Mouse (Mus musculus): Measurements from ENCODE around the gene Tardbp. TPM values are rescaled to one million over a fixed set of nuclear protein-coding genes. Genes with fewer than 3 reads are reported as not detected.
A peak's percentile ranks its signal among the peaks of the same experiment; 100 is the strongest.

Tardbp gene
- total RNA-seq (2021) = 100 to 1,000 TPM; 178 to 201 TPM
- long read RNA-seq, experiment 1, full-length matches to known transcripts = 23 of 45 reads
- long read RNA-seq, experiment 1, partial matches to known transcripts = 3 of 45 reads
- long read RNA-seq, experiment 1, other reads (novel, unspliced or antisense) = 19 of 45 reads
- long read RNA-seq, experiment 2, full-length matches to known transcripts = 19 of 36 reads
- long read RNA-seq, experiment 2, partial matches to known transcripts = 5 of 36 reads
- long read RNA-seq, experiment 2, other reads (novel, unspliced or antisense) = 12 of 36 reads

GRCm38 (mm10) chr4:148626623-148627185 lies at the start of gene Tardbp:
Tardbp (minus strand) TSS chr4:148627019.
- intact Hi-C loops (cut with DNase I) = no loop called here

GRCm38 (mm10) chr4:148676188-148676960 lies 49.6 kb upstream of the Tardbp start:
- DNase-seq (ENCODE audit: low spot score in 2 of 2) = peak; percentile 22 to 40
- intact Hi-C loops (cut with DNase I) = no loop called here

More at GRCm38 (mm10) chr4:148626623-148627185, at the start of gene Tardbp:
- peak; percentile 96 for DNase-seq (ENCODE audit: low spot score in 2 of 2)

GRCm38 (mm10) chr4:148675043-148675442 lies 48.2 kb upstream of the Tardbp start:
- DNase-seq (ENCODE audit: low spot score in 2 of 2) = no peak
- intact Hi-C loops (cut with DNase I) = no loop called here

GRCm38 (mm10) chr4:148671230-148671947 lies 44.6 kb upstream of the Tardbp start:
- no peak for DNase-seq (ENCODE audit: low spot score in 2 of 2)
- intact Hi-C loops (cut with DNase I) = no loop called here

GRCm38 (mm10) chr4:148667006-148667755 lies 40.4 kb upstream of the Tardbp start:
- intact Hi-C loops (cut with DNase I) = no loop called here

GRCm38 (mm10) chr4:148664021-148664420 lies 37.2 kb upstream of the Tardbp start:
- no peak for DNase-seq (ENCODE audit: low spot score in 2 of 2)
- intact Hi-C loops (cut with DNase I) = no loop called here

More at GRCm38 (mm10) chr4:148667006-148667755, 40.4 kb upstream of the Tardbp start:
- no peak for DNase-seq (ENCODE audit: low spot score in 2 of 2)

GRCm38 (mm10) chr4:148663326-148663725 lies 36.5 kb upstream of the Tardbp start:
- intact Hi-C loops (cut with DNase I) = no loop called here
- no peak for DNase-seq (ENCODE audit: low spot score in 2 of 2)

GRCm38 (mm10) chr4:148662168-148662965 lies 35.5 kb upstream of the Tardbp start:
- DNase-seq (ENCODE audit: low spot score in 2 of 2) = peak; percentile 61 to 70
- intact Hi-C loops (cut with DNase I) = no loop called here

GRCm38 (mm10) chr4:148660174-148660573 lies 33.4 kb upstream of the Tardbp start:
- intact Hi-C loops (cut with DNase I) = no loop called here
- no peak for DNase-seq (ENCODE audit: low spot score in 2 of 2)

GRCm38 (mm10) chr4:148657776-148658175 lies 31.0 kb upstream of the Tardbp start:
- intact Hi-C loops (cut with DNase I) = no loop called here

GRCm38 (mm10) chr4:148656691-148657258 lies 30.0 kb upstream of the Tardbp start:
- DNase-seq (ENCODE audit: low spot score in 2 of 2) = no peak
- intact Hi-C loops (cut with DNase I) = no loop called here

More at GRCm38 (mm10) chr4:148657776-148658175, 31.0 kb upstream of the Tardbp start:
- DNase-seq (ENCODE audit: low spot score in 2 of 2) = no peak

- DNase-seq (ENCODE audit: low spot score in 2 of 2) = peak; percentile 32 to 48
Observed at GRCm38 (mm10) chr4:148654701-148655398, 28.0 kb upstream of the Tardbp start.

GRCm38 (mm10) chr4:148651045-148651444 lies 24.2 kb upstream of the Tardbp start:
- no peak for DNase-seq (ENCODE audit: low spot score in 2 of 2)
- intact Hi-C loops (cut with DNase I) = no loop called here

More at GRCm38 (mm10) chr4:148654701-148655398, 28.0 kb upstream of the Tardbp start:
- intact Hi-C loops (cut with DNase I) = no loop called here

- no peak for DNase-seq (ENCODE audit: low spot score in 2 of 2)
- intact Hi-C loops (cut with DNase I) = no loop called here
Observed at GRCm38 (mm10) chr4:148649309-148649708, 22.5 kb upstream of the Tardbp start.

GRCm38 (mm10) chr4:148646616-148647015 lies 19.8 kb upstream of the Tardbp start:
- peak; percentile 47 to 55 for DNase-seq (ENCODE audit: low spot score in 2 of 2)
- intact Hi-C loops (cut with DNase I) = no loop called here

- no peak for DNase-seq (ENCODE audit: low spot score in 2 of 2)
- intact Hi-C loops (cut with DNase I) = no loop called here
Observed at GRCm38 (mm10) chr4:148644926-148645325, 18.1 kb upstream of the Tardbp start.

GRCm38 (mm10) chr4:148644157-148644511 lies 17.3 kb upstream of the Tardbp start:
- intact Hi-C loops (cut with DNase I) = no loop called here
- DNase-seq (ENCODE audit: low spot score in 2 of 2) = peak; percentile 53 to 65
